Mouse (Mus musculus) neural tube, embryonic 15.5 days (tissue): ENCODE measurements around the gene Parvb. TPM values are rescaled to one million over a fixed set of nuclear protein-coding genes. Genes with fewer than 3 reads are reported as not detected.

Experiments used
- ATAC-seq: fragments of 200-750 bp; cut with Nextera tagmentation; 2 replicates; pipeline ENCODE4 v1.8.0; 2017; ENCODE audit warnings: mild to moderate bottlenecking, moderate TSS enrichment, moderate library complexity; ENCODE audit not compliant: low FRiP score
- H3K27ac ChIP-seq: fragments of 300-500 bp; sonication (generic); replicated peaks from 2 replicates; pipeline ENCODE4 v1.5.1; 2015; ENCODE audit warnings: mild to moderate bottlenecking, inconsistent platforms
- H3K27me3 ChIP-seq: fragments of 300-500 bp; sonication (generic); replicated peaks from 2 replicates; pipeline ENCODE4 v1.6.1; 2015; ENCODE audit warnings: inconsistent platforms
- H3K36me3 ChIP-seq: fragments of 300-500 bp; sonication (generic); 2 replicates; pipeline ENCODE4 v1.6.1; 2015; ENCODE audit warnings: inconsistent platforms
- H3K4me1 ChIP-seq: fragments of 300-500 bp; sonication (generic); 2 replicates; pipeline ENCODE4 v1.6.1; 2015; ENCODE audit warnings: inconsistent platforms
- H3K4me2 ChIP-seq: fragments of 300-500 bp; sonication (generic); 2 replicates; pipeline ENCODE4 v1.6.1; 2015; ENCODE audit warnings: inconsistent platforms, mild to moderate bottlenecking, moderate library complexity
- H3K4me3 ChIP-seq: fragments of 300-500 bp; sonication (generic); replicated peaks from 2 replicates; pipeline ENCODE4 v1.5.1; 2015; ENCODE audit warnings: mild to moderate bottlenecking, inconsistent platforms
- H3K9ac ChIP-seq: fragments of 300-500 bp; sonication (generic); replicated peaks from 2 replicates; pipeline ENCODE4 v1.6.1; 2015; ENCODE audit warnings: mild to moderate bottlenecking, inconsistent platforms
- H3K9me3 ChIP-seq: fragments of 300-500 bp; sonication (generic); replicated peaks from 2 replicates; pipeline ENCODE4 v1.6.1; 2016; ENCODE audit warnings: inconsistent platforms
- WGBS: fragments of 180-500 bp; shearing (Covaris S2); methylation state at CpG from one replicate; pipeline ENCODE4 v1.1.7; 2015; ENCODE audit warnings: mixed read lengths; 5-methylcytosine and 5-hydroxymethylcytosine counted together
- polyA plus RNA-seq: library from polyadenylated mRNA; unstranded; fragments of >200 nt; fragmentation: Nextera tagmentation; extraction: Ambion mirVana; gene quantifications from 2 replicates; pipeline ENCODE4 v1.2.1, GENCODE M21; 2015

Parvb gene
- polyA plus RNA-seq, 1 experiment from 2014 or later = 4.8 TPM

DNA sequence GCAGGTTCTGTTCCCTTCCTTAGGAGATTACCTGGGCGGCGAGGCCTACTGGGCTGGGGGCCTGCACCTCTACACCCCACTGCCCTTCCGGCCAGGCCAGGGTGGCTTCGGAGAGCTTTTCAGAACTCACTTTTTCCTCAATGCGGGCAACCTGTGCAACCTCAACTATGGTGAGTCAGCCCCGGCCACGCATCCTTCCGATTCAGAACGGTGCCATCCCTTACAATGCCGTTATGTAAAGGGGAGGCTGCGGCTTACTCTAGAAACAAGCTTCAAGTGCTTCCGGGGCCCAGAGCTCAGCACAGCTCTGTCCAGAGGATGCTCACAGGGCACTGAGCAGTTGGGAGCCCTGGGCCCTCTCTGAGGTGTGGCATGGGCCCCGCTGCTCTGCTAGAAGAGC, 21.4 kb upstream of the Parvb start:
- Histone ChIP-seq H3K27me3 (no peaks in the 10 kb centered on the region), H3K36me3 (peaks cover 68% of the 10 kb centered on the region), H3K9ac (no peak overlapping the region), H3K9me3 (no peaks in the 10 kb centered on the region), H3K4me3 (no peak overlapping the region), H3K4me1 (peaks cover 5% of the 10 kb centered on the region), H3K27ac (no peak overlapping the region), H3K4me2 (no peak overlapping the region)
- 96% methylated on average over 13 of the region's 13 CpGs for WGBS
- ATAC-seq = no peak

DNA sequence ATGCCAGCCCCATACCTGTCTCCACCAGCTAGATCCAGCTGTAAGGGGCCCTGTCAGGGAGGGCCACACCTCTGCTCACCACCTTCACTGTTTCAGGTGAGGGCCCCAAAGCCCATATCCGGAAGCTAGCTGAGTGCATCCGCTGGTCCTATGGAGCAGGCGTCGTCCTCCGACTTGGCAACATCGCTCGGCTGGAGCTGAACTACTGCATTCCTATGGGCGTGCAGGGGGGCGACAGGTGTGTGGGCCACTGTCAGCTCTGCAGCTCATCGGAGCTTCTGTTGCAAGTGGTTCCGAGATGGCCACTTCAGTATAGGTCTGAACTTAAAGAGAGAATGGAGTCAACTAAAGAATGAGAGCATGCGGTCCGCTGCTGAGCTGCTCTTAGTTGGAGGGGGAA, 20.9 kb upstream of the Parvb start:
- ATAC-seq = no peak
- Histone ChIP-seq H3K4me1 (peaks cover 5% of the 10 kb centered on the region), H3K9ac (no peak overlapping the region), H3K4me3 (no peak overlapping the region), H3K36me3 (peaks cover 63% of the 10 kb centered on the region), H3K27ac (no peak overlapping the region), H3K9me3 (no peaks in the 10 kb centered on the region), H3K4me2 (no peak overlapping the region), H3K27me3 (no peaks in the 10 kb centered on the region)
- 94% methylated on average over 13 of the region's 13 CpGs for WGBS

DNA sequence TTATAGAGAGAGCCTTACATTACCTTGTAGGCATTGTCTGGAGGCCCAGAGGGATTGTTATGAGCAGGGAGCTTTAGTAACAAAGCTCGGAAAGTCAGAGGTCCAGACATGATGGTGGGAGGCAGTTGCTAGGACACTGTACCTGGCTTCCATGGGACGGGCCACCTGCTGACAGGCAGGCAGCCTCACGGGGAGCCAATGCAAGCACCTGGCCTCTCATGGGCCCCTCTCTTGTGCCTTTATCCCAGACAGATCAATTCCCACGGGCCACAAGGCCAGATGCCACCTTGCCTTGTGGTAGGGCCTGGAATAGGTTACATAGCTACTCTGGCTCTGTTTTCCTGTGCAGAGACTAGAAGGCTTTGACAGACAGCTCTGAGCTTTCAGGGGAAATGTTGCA, 20.3 kb upstream of the Parvb start:
- Histone ChIP-seq H3K27ac (no peak overlapping the region), H3K4me2 (no peak overlapping the region), H3K4me3 (no peak overlapping the region), H3K36me3 (peaks cover 57% of the 10 kb centered on the region), H3K9ac (no peak overlapping the region), H3K4me1 (peaks cover 9% of the 10 kb centered on the region), H3K9me3 (no peaks in the 10 kb centered on the region), H3K27me3 (no peaks in the 10 kb centered on the region)
- WGBS = 81% methylated on average over 4 of the region's 4 CpGs
- ATAC-seq = no peak

DNA sequence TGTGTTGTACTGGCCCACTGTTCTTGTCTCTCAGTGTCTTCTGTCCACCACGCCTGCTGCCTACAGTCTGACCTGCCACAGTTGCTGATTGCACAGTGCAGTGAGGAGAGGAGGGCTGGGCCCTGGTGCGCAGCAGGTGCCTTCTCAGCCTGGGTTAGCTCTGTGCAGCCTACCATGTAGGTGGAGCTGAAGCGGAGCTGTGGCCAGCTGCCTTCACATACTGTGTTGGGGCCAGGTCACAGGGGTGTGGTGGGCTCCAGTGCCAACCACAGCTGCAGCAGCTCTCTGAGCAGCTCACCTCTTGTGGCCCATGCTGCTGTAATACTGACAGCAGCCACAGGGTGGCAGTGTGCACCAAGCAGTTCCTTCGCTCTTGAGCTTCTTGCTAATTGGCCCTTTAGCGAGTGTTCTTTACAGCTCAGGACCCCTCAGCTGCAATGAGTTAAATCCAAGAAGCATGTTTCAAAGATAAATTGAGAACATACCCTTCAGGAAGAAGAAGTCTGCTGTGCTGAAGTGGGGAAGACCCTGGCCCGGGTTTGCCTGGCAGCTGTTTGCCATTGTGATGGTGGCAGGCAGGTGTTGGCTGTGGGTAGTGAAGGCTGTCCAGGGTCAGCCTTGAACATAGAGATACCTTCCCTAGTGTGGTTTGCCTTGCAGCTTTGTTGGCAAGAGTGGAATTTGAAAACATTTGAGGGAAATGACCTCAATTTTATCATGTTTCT, 19.6 kb upstream of the Parvb start:
- peak; percentile 64 for ATAC-seq
- Histone ChIP-seq H3K36me3 (peaks cover 52% of the 10 kb centered on the region), H3K27ac (no peak overlapping the region), H3K27me3 (no peaks in the 10 kb centered on the region), H3K4me3 (no peak overlapping the region), H3K9ac (no peak overlapping the region), H3K4me1 (peaks cover 13% of the 10 kb centered on the region), H3K9me3 (no peaks in the 10 kb centered on the region), H3K4me2 (no peak overlapping the region)
- WGBS = 41% methylated on average over 6 of the region's 6 CpGs

GRCm38 (mm10) chr15:84212756-84213105, 19.1 kb upstream of the Parvb start:
- ATAC-seq = no peak
- no peak overlapping the region for H3K4me2 ChIP-seq
- no peak overlapping the region for H3K9ac ChIP-seq
- peaks cover 13% of the 10 kb centered on the region for H3K4me1 ChIP-seq
- no peak overlapping the region for H3K4me3 ChIP-seq
- peaks cover 47% of the 10 kb centered on the region for H3K36me3 ChIP-seq
- no peak overlapping the region for H3K27ac ChIP-seq
- no peaks in the 10 kb centered on the region for H3K9me3 ChIP-seq
- WGBS = 74% methylated on average over 2 of the region's 2 CpGs
- H3K27me3 ChIP-seq = no peaks in the 10 kb centered on the region

GRCm38 (mm10) chr15:84213162-84213739, 18.6 kb upstream of the Parvb start:
- no peak overlapping the region for H3K4me3 ChIP-seq
- H3K4me2 ChIP-seq = no peak overlapping the region
- no peaks in the 10 kb centered on the region for H3K9me3 ChIP-seq
- H3K27me3 ChIP-seq = no peaks in the 10 kb centered on the region
- no peak for ATAC-seq
- H3K9ac ChIP-seq = no peak overlapping the region
- no peak overlapping the region for H3K27ac ChIP-seq
- peaks cover 44% of the 10 kb centered on the region for H3K36me3 ChIP-seq
- H3K4me1 ChIP-seq = peaks cover 16% of the 10 kb centered on the region
- 95% methylated on average over 6 of the region's 6 CpGs for WGBS

- no peaks in the 10 kb centered on the region for H3K9me3 ChIP-seq
- H3K27ac ChIP-seq = no peak overlapping the region
- H3K36me3 ChIP-seq = peaks cover 34% of the 10 kb centered on the region
- H3K9ac ChIP-seq = no peak overlapping the region
- ATAC-seq = no peak
- H3K27me3 ChIP-seq = no peaks in the 10 kb centered on the region
- peaks cover 26% of the 10 kb centered on the region for H3K4me1 ChIP-seq
- 89% methylated on average over 7 of the region's 7 CpGs for whole genome bisulfite sequencing
- no peak overlapping the region for H3K4me2 ChIP-seq
- no peak overlapping the region for H3K4me3 ChIP-seq
Observed at GRCm38 (mm10) chr15:84214476-84214875, 17.4 kb upstream of the Parvb start.

- Histone ChIP-seq H3K4me2 (no peak overlapping the region), H3K4me1 (peaks cover 26% of the 10 kb centered on the region), H3K36me3 (peaks cover 26% of the 10 kb centered on the region), H3K27me3 (no peaks in the 10 kb centered on the region), H3K9me3 (no peaks in the 10 kb centered on the region), H3K4me3 (no peak overlapping the region), H3K9ac (no peak overlapping the region), H3K27ac (no peak overlapping the region)
- ATAC-seq = no peak
- 82% methylated on average over 2 of the region's 2 CpGs for WGBS
Observed at GRCm38 (mm10) chr15:84215273-84215672, 16.6 kb upstream of the Parvb start.

GRCm38 (mm10) chr15:84216026-84216425, 15.8 kb upstream of the Parvb start:
- no peak overlapping the region for H3K4me2 ChIP-seq
- ATAC-seq = no peak

DNA sequence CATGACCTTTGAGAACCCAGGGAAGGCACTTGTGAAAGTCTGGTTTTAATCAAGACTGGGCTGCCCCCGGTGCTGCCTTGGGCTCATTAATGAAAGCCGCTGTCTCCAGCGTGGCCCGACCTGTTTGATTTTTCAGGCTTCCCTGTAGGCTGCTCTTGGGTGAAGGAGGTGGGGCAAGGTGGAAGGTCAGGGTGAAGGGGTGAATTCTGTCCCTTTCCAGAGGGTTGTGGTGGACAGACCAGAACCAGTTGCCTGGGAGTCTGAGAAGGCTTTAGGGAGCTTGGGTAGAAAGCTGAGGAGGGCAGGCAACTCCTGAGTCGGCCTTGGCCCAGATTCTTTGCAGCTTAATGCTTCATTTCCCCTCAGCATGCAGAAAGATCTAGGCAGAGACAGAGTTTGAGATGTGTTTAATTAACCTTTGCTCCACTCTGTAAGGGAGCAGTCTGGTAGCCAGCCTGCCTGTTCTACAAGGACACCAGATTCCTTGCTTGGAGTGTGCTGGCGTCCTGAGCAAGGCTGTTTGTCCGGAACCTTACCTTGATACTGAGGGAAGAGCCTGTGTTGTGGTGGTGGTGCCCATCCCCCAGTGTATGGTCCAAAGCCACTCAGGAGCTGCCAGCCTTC, 15.3 kb upstream of the Parvb start:
- Histone ChIP-seq H3K9me3 (no peaks in the 10 kb centered on the region), H3K27me3 (no peaks in the 10 kb centered on the region), H3K4me3 (no peak overlapping the region), H3K9ac (no peak overlapping the region), H3K27ac (no peak overlapping the region), H3K4me1 (peaks cover 26% of the 10 kb centered on the region), H3K36me3 (peaks cover 13% of the 10 kb centered on the region), H3K4me2 (no peak overlapping the region)
- 49% methylated on average over 7 of the region's 7 CpGs for WGBS
- no peak for ATAC-seq

More at GRCm38 (mm10) chr15:84216026-84216425, 15.8 kb upstream of the Parvb start:
- Histone ChIP-seq H3K27me3 (no peaks in the 10 kb centered on the region), H3K4me1 (peaks cover 26% of the 10 kb centered on the region), H3K9ac (no peak overlapping the region), H3K27ac (no peak overlapping the region), H3K4me3 (no peak overlapping the region), H3K9me3 (no peaks in the 10 kb centered on the region), H3K36me3 (peaks cover 18% of the 10 kb centered on the region)

- Histone ChIP-seq H3K27me3 (no peaks in the 10 kb centered on the region), H3K4me2 (no peak overlapping the region), H3K9me3 (no peaks in the 10 kb centered on the region), H3K36me3 (peaks cover 11% of the 10 kb centered on the region), H3K4me1 (peaks cover 22% of the 10 kb centered on the region), H3K4me3 (no peak overlapping the region), H3K27ac (no peak overlapping the region), H3K9ac (no peak overlapping the region)
- 16% methylated on average over 23 of the region's 23 CpGs for WGBS
- no peak for ATAC-seq
Observed at GRCm38 (mm10) chr15:84217969-84218782, 13.7 kb upstream of the Parvb start.
